Mouse (Mus musculus): ENCODE results near the gene Capn12. TPM values are rescaled to one million over a fixed set of nuclear protein-coding genes. Genes with fewer than 3 reads are reported as not detected.

The Capn12 gene
- polyA plus RNA-seq, 1 experiment from 2014 or later, result 0.69 TPM

- Histone ChIP-seq H3K9me3 (no peaks in the 10 kb centered on the region), H3K27ac (no peak overlapping the region), H3K4me2 (no peak overlapping the region), H3K4me3 (no peak overlapping the region), H3K36me3 (peaks cover 16% of the 10 kb centered on the region; the same call in 1 of the 2 replicates), H3K9ac (no peak overlapping the region), H3K27me3 (no peaks in the 10 kb centered on the region), H3K4me1 (peaks cover 65% of the 10 kb centered on the region)
- ATAC-seq (ENCODE audit: insufficient number of reproducible peaks, insufficient read depth, low FRiP score, low TSS enrichment, low read depth), result no peak
- WGBS, result 87% methylated on average over 2 of the region's 2 CpGs
Measured at GRCm38 (mm10) chr7:28933825-28934224, 52.6 kb downstream of the Capn12 start.

DNA sequence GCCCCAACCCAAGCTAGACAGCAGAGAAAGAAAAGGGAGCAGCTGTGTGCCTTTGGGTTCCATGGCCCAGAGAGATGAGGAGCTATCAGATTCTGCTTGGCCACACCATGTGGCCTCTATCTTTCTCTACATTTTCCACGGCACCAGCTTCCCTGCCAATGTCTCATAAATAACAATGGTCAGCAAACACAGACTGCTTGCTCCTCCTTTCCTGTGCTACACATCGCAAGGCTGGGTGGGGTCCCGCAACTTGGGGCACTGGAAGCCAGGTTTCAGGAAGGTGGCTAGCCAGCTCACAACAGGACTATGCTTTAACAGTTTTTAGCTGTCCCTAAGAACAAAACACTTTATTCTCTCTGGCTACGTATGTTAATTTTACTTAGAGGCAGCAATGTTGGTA is 55.6 kb downstream of the Capn12 start:
- Histone ChIP-seq H3K27me3 (no peaks in the 10 kb centered on the region), H3K27ac (peak overlapping the region; percentile 75), H3K4me1 (peaks cover 65% of the 10 kb centered on the region), H3K36me3 (peaks cover 22% of the 10 kb centered on the region), H3K9me3 (no peaks in the 10 kb centered on the region), H3K9ac (0 out of 2 replicates have a peak overlapping the region, but pooled peaks have one; percentile 16), H3K4me3 (no peak overlapping the region), H3K4me2 (no peak overlapping the region)
- 65% methylated on average over 4 of the region's 4 CpGs for WGBS
- ATAC-seq (ENCODE audit: insufficient number of reproducible peaks, insufficient read depth, low FRiP score, low TSS enrichment, low read depth), result no peak

GRCm38 (mm10) chr7:28938654-28939053 is 57.4 kb downstream of the Capn12 start:
- H3K27ac ChIP-seq, result peak overlapping the region; percentile 60
- 41% methylated on average over 4 of the region's 4 CpGs for WGBS
- H3K9ac ChIP-seq, result peak overlapping the region; percentile 16; the same call in 1 of the 2 replicates
- H3K4me2 ChIP-seq, result no peak overlapping the region
- peaks cover 67% of the 10 kb centered on the region for H3K4me1 ChIP-seq
- no peaks in the 10 kb centered on the region for H3K27me3 ChIP-seq
- no peaks in the 10 kb centered on the region for H3K9me3 ChIP-seq
- H3K36me3 ChIP-seq, result peaks cover 20% of the 10 kb centered on the region
- no peak overlapping the region for H3K4me3 ChIP-seq
- ATAC-seq (ENCODE audit: insufficient number of reproducible peaks, insufficient read depth, low FRiP score, low TSS enrichment, low read depth), result no peak

DNA sequence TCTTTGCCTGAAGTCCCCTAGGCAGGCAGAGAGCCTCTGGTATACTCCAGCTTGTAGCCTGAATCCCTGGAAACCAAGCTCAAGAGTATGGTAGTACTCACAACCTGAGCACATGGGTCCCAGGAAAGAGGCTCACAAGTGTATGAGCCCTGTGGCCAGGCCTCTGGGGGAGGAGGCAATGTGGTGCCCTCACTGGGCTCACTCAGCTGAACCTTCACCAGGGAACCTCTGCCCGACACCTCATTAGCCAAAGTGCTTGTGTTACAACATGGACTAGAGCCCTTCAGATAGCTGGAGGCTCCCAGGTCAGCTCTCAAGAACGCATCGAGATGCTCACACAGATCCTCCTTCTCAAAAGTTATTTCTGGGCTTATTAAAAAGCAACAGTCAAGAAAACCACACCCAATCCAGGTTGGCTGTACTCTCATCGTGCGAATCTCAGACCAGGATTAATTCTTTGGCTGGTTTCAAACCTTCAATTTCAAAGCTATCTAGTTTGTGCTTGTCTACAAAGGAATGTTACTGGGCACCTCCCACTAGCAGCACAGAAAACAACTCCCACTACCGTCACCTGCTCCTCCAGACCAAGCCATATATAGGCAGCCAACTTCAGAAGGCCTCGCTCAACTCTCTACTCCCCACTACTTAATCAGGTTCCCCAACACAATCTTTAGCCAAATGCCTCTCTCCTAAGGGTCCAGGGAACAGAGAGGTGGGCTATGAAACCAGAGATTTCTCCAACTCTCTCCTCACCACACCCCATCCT is 58.4 kb downstream of the Capn12 start:
- Histone ChIP-seq H3K27ac (peak overlapping the region; percentile 60), H3K4me1 (peaks cover 75% of the 10 kb centered on the region), H3K9me3 (no peaks in the 10 kb centered on the region), H3K36me3 (peaks cover 17% of the 10 kb centered on the region), H3K4me3 (no peak overlapping the region), H3K9ac (no peak overlapping the region), H3K4me2 (no peak overlapping the region), H3K27me3 (no peaks in the 10 kb centered on the region)
- ATAC-seq (ENCODE audit: insufficient number of reproducible peaks, insufficient read depth, low FRiP score, low TSS enrichment, low read depth), result no peak
- WGBS, result 72% methylated on average over 7 of the region's 7 CpGs

DNA sequence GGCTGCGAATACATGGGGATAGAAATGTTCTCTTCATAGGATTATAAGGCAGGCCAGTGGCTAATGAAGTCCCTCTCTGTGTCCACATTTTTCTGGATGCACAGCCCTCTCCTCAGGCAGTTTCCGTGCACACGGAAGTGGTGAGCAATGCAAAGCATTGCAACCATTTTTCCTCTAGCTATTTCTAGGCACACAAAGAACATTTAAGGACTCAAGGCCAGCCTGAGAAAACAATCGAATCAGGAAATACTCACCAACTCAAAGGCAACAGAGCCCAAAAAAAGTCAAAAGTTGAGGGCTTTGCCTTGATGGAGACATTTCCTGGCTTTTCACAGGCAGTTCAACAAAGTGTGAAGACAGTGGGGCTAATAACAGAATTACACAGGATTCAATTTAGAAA is 59.9 kb downstream of the Capn12 start:
- H3K9me3 ChIP-seq, result no peaks in the 10 kb centered on the region

DNA sequence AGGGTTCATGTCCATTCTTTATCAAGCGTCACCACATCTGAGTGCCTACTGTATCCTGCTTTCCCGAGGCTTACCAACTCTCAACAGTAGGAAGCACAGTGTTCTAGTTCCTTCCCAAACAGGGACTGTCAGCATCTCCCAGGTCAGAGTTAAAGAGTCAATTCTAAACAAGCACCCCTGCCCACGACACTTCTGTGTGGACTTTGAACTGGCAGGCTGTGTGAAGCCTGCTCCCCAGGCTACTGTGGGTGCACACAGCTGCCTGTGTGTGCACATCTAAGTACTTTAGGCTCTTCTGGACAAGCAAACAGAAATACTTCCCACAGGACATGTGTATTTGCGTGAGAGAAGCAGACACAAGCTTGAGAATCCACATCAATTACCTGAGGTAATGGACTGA is 60.3 kb downstream of the Capn12 start:
- H3K9me3 ChIP-seq, result no peaks in the 10 kb centered on the region
- no peak overlapping the region for H3K4me2 ChIP-seq
- H3K9ac ChIP-seq, result no peak overlapping the region
- H3K4me3 ChIP-seq, result no peak overlapping the region
- peaks cover 14% of the 10 kb centered on the region for H3K36me3 ChIP-seq
- H3K27ac ChIP-seq, result peak overlapping the region; percentile 1; the same call in 1 of the 2 replicates
- peaks cover 88% of the 10 kb centered on the region for H3K4me1 ChIP-seq
- 69% methylated on average over 4 of the region's 4 CpGs for WGBS
- no peaks in the 10 kb centered on the region for H3K27me3 ChIP-seq
- ATAC-seq (ENCODE audit: insufficient number of reproducible peaks, insufficient read depth, low FRiP score, low TSS enrichment, low read depth), result no peak

More for the DNA sequence above, 59.9 kb downstream of the Capn12 start:
- Histone ChIP-seq H3K27ac (peak overlapping the region; percentile 1), H3K9ac (no peak overlapping the region), H3K36me3 (peaks cover 14% of the 10 kb centered on the region), H3K4me3 (no peak overlapping the region), H3K27me3 (no peaks in the 10 kb centered on the region), H3K4me2 (no peak overlapping the region), H3K4me1 (peaks cover 88% of the 10 kb centered on the region)
- no peak for ATAC-seq (ENCODE audit: insufficient number of reproducible peaks, insufficient read depth, low FRiP score, low TSS enrichment, low read depth)
- WGBS, result 54% methylated on average over 4 of the region's 4 CpGs

Other genes with a start within 250 kb of the Capn12 start
- 7.7 and 8.3 TPM in 2 replicates for gene Fbxo27, start 188.6 kb upstream of the Capn12 start, polyA plus RNA-seq (2015; fragmentation: Nextera tagmentation; extraction: Ambion mirVana)
- 18.1 and 21.6 TPM in 2 replicates for gene Fbxo17, start 164.6 kb upstream of the Capn12 start, polyA plus RNA-seq (2015; fragmentation: Nextera tagmentation; extraction: Ambion mirVana)
- 127 and 132 TPM in 2 replicates for gene Mrps12, start 139.6 kb upstream of the Capn12 start, polyA plus RNA-seq (2015; fragmentation: Nextera tagmentation; extraction: Ambion mirVana)
- 27.3 and 30.8 TPM in 2 replicates for gene Sars2, start 139.4 kb upstream of the Capn12 start, polyA plus RNA-seq (2015; fragmentation: Nextera tagmentation; extraction: Ambion mirVana)
- gene Ccer2, start 125.2 kb upstream of the Capn12 start, polyA plus RNA-seq (2015; fragmentation: Nextera tagmentation; extraction: Ambion mirVana), result 0.89 and 2.1 TPM in 2 replicates
- 73.2 and 76.6 TPM in 2 replicates for gene Sirt2, start 114.7 kb upstream of the Capn12 start, polyA plus RNA-seq (2015; fragmentation: Nextera tagmentation; extraction: Ambion mirVana)
- 38.8 and 40.5 TPM in 2 replicates for gene Nfkbib, start 113.9 kb upstream of the Capn12 start, polyA plus RNA-seq (2015; fragmentation: Nextera tagmentation; extraction: Ambion mirVana)
- gene Rinl, start 92.5 kb upstream of the Capn12 start, polyA plus RNA-seq (2015; fragmentation: Nextera tagmentation; extraction: Ambion mirVana), result 2.6 and 4.1 TPM in 2 replicates
- 301 and 303 TPM in 2 replicates for gene Hnrnpl, start 72.9 kb upstream of the Capn12 start, polyA plus RNA-seq (2015; fragmentation: Nextera tagmentation; extraction: Ambion mirVana)
- gene Ech1, start 56.2 kb upstream of the Capn12 start, polyA plus RNA-seq (2015; fragmentation: Nextera tagmentation; extraction: Ambion mirVana), result 153 TPM in 2 replicates
- gene Lgals4, start 47.6 kb upstream of the Capn12 start, polyA plus RNA-seq (2015; fragmentation: Nextera tagmentation; extraction: Ambion mirVana), result 8.7 and 15.3 TPM in 2 replicates
- gene Lgals7, start 17.6 kb upstream of the Capn12 start, polyA plus RNA-seq (2015; fragmentation: Nextera tagmentation; extraction: Ambion mirVana), result 25.5 and 29.4 TPM in 2 replicates
- gene Actn4, start 80.9 kb downstream of the Capn12 start, polyA plus RNA-seq (2015; fragmentation: Nextera tagmentation; extraction: Ambion mirVana), result 232 and 258 TPM in 2 replicates
- 453 and 455 TPM in 2 replicates for gene Eif3k, start 100.4 kb downstream of the Capn12 start, polyA plus RNA-seq (2015; fragmentation: Nextera tagmentation; extraction: Ambion mirVana)
- 7.7 and 9.9 TPM in 2 replicates for gene Map4k1, start 100.6 kb downstream of the Capn12 start, polyA plus RNA-seq (2015; fragmentation: Nextera tagmentation; extraction: Ambion mirVana)
- gene Ryr1, start 243.8 kb downstream of the Capn12 start, polyA plus RNA-seq (2015; fragmentation: Nextera tagmentation; extraction: Ambion mirVana), result 2.3 and 3.3 TPM in 2 replicates